Mouse (Mus musculus) spleen, postnatal 36 days (tissue): ENCODE results near the gene Uso1.

Source experiments
- DNase-seq, 2 experiments: peaks; one replicate each; pipeline ENCODE4 v3.0.0; 2022; ENCODE audit warnings: low spot score in 2 of 2, mixed read lengths in 1 of 2

Gene Uso1

GRCm38 (mm10) chr5:92137239-92138046 is at the start of gene Uso1:
Uso1 (plus strand) TSS chr5:92137938.
- DNase-seq = peak; percentile 98 to 99

- no peak for DNase-seq
Measured at GRCm38 (mm10) chr5:92093263-92094061, 44.3 kb upstream of the Uso1 start.

GRCm38 (mm10) chr5:92094062-92094415 is 43.7 kb upstream of the Uso1 start:
- DNase-seq = no peak

- no peak for DNase-seq
Measured at GRCm38 (mm10) chr5:92096786-92097185, 41.0 kb upstream of the Uso1 start.

GRCm38 (mm10) chr5:92097779-92098178 is 40.0 kb upstream of the Uso1 start:
- no peak for DNase-seq

GRCm38 (mm10) chr5:92098351-92099109 is 39.2 kb upstream of the Uso1 start:
- DNase-seq = no peak

GRCm38 (mm10) chr5:92101601-92102000 is 36.1 kb upstream of the Uso1 start:
- DNase-seq = no peak

- DNase-seq = no peak
Measured at GRCm38 (mm10) chr5:92103062-92103461, 34.7 kb upstream of the Uso1 start.

GRCm38 (mm10) chr5:92103816-92104415 is 33.8 kb upstream of the Uso1 start:
- no peak for DNase-seq

GRCm38 (mm10) chr5:92106327-92107125 is 31.2 kb upstream of the Uso1 start:
- DNase-seq = peak in 1 of 2 experiments; percentile 19

GRCm38 (mm10) chr5:92107282-92107681 is 30.5 kb upstream of the Uso1 start:
- no peak for DNase-seq

GRCm38 (mm10) chr5:92110818-92111355 is 26.9 kb upstream of the Uso1 start:
- no peak for DNase-seq

GRCm38 (mm10) chr5:92112175-92112574 is 25.6 kb upstream of the Uso1 start:
- no peak for DNase-seq

GRCm38 (mm10) chr5:92112585-92112984 is 25.2 kb upstream of the Uso1 start:
- no peak for DNase-seq

GRCm38 (mm10) chr5:92113484-92113883 is 24.3 kb upstream of the Uso1 start:
- no peak for DNase-seq

- no peak for DNase-seq
Measured at GRCm38 (mm10) chr5:92114223-92114622, 23.5 kb upstream of the Uso1 start.

GRCm38 (mm10) chr5:92114939-92115338 is 22.8 kb upstream of the Uso1 start:
- no peak for DNase-seq

- DNase-seq = peak; percentile 48 to 61
Measured at GRCm38 (mm10) chr5:92117823-92118403, 19.8 kb upstream of the Uso1 start.

GRCm38 (mm10) chr5:92121636-92122035 is 16.1 kb upstream of the Uso1 start:
- no peak for DNase-seq

- no peak for DNase-seq
Measured at GRCm38 (mm10) chr5:92125446-92125845, 12.3 kb upstream of the Uso1 start.
